Mouse (Mus musculus) heart, postnatal 14 days (tissue): Measurements from ENCODE around the gene Polr2g. TPM values are rescaled to one million over a fixed set of nuclear protein-coding genes. Genes with fewer than 3 reads are reported as not detected.
A peak's percentile ranks its signal among the peaks of the same experiment; 100 is the strongest.
"Not testable (repeated sequence)": the region's sequence is repeated elsewhere in the genome, so short reads cannot be mapped to it uniquely, and the experiment has no call there.

ENCODE experiments used
- DNase-seq, 2 experiments: peaks; one replicate each; pipeline ENCODE4 v3.0.0; 2021 to 2022
- intact Hi-C: fragments of 180-260 bp; cut with DNase I; formaldehyde crosslinking; loops from one replicate; pipeline ENCODE4 v1.15.1; 2025
- long read RNA-seq, 2 experiments: library from polyadenylated mRNA; stranded (forward); transcript quantifications; one replicate each; pipeline ENCODE4 v2.0.0; 2021
- total RNA-seq, 2 experiments: library from RNA; stranded (reverse); gene quantifications; 2 replicates each; pipeline ENCODE4 v1.2.3; 2021

The Polr2g gene
- total RNA-seq, result 10 to 100 TPM; 53.9 to 63.0 TPM
- long read RNA-seq, experiment 1, transcript Polr2g-201 (8 exons, 890 nt), result major isoform, 40 of 47 reads
- long read RNA-seq, experiment 1, partial matches to known transcripts, result 3 of 47 reads
- long read RNA-seq, experiment 1, other reads (novel, unspliced or antisense), result 0 of 47 reads
- long read RNA-seq, experiment 2, transcript Polr2g-201 (8 exons, 890 nt), result major isoform, 26 of 28 reads
- long read RNA-seq, experiment 2, partial matches to known transcripts, result 2 of 28 reads
- long read RNA-seq, experiment 2, other reads (novel, unspliced or antisense), result 0 of 28 reads

DNA sequence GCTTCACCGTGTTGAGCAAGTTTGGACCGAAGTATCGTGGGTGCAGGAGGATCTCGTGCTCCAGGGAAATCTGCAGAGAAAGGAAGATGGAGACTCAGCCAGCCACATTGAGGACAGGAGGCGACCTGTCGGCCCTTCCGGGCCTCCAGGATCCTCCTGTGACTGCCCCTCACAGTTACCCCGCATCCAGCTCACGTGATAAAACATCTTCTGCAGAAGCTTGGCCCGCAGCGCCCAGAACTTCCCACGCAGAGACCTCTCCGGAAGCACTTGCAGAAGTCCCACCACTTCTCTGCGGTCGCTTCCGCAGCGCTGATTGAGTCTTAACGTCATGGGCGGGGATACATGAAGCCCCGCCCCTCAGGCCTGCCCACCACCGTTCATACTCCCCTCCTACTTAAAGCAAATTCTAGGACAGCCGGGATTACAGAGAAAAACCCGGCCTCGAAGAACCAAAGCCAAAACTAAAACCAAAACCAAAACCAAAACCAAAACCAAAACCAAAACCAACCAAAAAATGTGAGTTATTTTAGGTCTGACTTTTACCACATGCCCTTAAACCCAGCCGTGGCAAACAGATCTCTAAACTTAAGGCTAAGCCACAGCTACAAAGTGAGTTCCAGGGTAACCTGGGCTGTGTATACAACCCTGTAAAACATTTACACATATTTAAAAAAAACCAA lies at the start of gene Polr2g:
Gene Polr2g (minus strand): TSS at position 314 of the 683 bp plus-strand sequence.
- DNase-seq, result peak; percentile 91 to 92
- intact Hi-C loops, result no loop called here

DNA sequence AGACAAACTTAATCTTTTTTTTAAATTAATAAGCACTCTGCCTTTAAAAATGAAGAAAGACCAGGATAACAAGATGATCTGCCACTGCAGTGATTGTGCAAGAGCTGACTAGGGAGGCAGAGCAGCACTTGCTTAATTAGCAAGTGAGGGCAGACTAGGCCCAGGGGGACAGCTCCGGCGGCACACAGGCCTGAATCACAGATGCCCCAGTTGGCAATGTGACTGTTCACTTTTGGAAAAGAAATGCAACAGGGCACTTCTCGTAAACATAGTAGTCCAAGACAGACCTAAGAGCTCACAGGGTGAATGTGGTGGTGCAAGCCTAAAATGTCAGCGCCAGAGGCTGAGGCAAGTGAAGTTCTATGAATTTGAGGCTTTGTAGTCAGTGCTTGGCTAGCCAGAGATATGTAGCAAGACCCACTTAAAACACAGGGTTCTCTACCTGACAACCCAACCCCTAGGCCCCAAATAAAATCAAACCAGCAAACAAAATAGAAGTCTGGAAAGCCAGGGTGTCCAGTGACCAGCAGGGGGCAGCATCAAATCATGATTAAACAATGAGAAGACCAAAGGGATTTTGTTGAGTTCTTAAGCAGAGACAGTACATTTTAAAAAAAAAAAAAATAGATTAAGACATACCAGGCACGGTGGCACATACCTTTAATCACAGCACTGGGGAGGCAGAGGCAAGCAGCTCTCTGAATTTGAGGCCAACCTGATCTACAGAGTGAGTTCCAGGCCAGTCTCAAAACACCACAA lies 46.2 kb upstream of the Polr2g start:
- intact Hi-C loops, result loop anchor here (5.0 kb wide), 2 partner anchors 43 to 123 kb away; partner anchors contain the start of genes 1810009A15Rik, Eef1g and Gm49416
- peak; percentile 79 to 88 for DNase-seq

DNA sequence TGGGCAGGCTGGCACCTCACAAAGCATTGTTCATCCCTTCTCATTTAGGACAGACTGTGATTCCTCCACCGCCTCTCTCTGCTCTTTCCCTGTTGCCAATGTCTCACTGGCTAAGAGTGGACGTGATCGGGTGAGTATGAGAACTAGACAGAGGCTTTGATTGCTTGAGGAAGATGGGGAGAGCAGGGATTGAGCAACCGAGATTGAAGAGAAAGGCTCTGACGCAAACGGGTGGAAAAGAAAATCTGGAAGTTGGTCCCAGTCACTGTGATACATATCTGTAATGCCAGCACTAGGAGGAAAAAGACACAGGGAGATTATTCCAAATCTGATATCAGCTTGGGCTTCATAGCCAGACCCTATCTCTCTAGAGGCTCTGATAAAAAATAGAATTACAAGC lies 44.6 kb upstream of the Polr2g start:
- DNase-seq, result no peak
- intact Hi-C loops, result loop anchor here (5.0 kb wide), 2 partner anchors 44 to 124 kb away; partner anchors contain the start of genes 1810009A15Rik, Eef1g and Gm49416

DNA sequence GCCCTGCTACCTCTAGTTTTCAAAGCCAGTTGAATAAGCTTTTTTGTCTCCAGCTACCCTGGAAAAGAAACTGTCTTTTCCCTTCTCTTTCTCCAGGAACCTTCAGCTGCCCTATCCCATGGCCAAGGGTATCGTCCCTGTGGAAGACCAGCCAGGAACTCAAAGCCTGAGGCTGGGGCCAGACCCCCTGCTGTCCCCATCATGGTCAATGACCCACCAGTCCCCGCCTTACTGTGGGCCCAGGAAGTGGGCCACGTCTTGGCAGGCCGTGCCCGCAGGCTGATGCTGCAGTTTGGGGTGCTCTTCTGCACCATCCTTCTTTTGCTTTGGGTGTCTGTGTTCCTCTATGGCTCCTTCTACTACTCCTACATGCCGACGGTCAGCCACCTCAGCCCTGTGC lies 42.6 kb upstream of the Polr2g start:
- intact Hi-C loops, result loop anchor here (5.0 kb wide), 2 partner anchors 46 to 126 kb away; partner anchors contain the start of genes 1810009A15Rik, Eef1g and Gm49416
- DNase-seq, result no peak

DNA sequence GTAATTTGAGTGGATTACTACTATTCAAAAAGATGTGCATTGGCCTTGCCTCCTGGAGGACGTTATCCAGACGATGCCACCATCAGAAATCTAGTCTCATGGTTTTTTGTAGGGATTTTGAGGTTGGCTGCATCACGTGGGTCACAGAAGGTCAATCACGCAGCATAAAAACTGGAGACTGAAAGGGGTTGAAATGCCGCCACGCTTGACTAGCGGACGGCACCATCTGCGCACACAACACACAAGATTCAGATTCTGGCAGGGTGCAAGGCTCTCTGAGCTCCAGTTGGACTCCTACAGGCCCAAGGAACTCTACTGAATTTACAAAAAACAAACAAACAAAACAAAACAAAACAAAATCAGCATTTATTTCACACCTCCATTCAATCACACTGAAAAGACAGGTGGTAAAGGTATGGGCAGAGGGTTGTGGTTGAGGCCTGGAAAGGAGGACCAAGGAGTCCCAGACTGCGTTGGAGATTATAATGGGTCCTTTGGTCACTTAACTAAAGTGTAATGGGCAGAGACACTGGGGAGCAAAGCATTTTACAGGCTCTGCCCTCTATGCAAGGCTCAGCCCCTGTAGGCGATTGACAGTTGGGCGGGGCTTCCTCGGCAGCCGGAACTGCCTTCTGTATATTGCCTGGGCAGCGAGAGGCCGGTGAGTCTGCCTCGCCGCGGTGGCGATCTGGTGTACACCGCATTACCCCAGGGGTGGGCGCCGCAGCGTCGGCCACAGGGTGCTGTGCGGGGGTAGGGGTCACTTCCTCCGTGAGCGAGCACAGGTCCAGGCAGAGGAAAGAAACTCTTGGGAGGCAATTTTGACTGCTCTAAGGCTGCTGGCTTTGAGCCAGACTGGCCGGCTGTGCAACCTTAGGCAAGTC lies 41.8 kb upstream of the Polr2g start:
- intact Hi-C loops, result loop anchor here (5.0 kb wide), 2 partner anchors 47 to 127 kb away; partner anchors contain the start of genes 1810009A15Rik, Eef1g and Gm49416
- peak; percentile 70 to 79 for DNase-seq

DNA sequence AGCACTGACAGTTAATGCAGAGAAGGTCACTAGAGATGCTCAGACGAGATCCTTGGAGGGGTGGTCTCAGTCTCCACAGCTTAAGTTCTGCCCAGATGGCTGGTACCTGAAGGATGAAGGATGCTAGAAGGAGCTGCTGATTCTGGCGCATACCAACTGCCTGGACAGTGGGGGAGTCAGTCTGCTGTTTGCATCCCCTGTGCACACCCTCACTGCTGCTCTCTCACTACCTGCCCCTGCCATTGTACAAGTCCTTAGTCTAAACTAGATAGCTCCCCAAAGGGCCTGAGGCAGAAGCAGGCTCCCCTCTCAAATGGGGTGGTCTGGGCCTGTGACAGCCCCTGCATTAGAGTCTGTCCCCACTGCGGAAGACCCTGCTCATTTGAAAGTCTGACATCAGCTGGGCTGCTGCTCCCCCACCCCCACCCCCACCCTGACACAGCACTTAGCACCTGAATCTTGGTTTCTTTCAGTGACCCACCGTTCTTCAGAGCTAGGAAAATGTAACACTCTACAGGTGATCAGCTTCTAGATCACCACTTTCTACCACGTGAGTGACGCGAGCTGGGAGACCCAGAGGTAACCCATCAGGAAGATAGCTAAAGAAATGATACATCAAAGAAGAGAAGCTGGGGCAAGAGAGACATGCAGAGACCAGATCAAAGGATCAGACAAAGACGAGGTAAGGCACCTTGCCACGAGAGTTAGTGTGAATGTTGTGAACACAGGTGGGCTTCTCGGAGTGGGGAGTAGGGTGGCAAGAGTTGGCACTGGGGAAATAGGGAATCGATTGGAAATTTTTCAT lies 40.9 kb upstream of the Polr2g start, which contains the start of gene Gng3:
Gene Gng3 (minus strand): TSS at position 92 of the 805 bp plus-strand sequence.
- intact Hi-C loops, result no loop called here
- DNase-seq, result no peak

DNA sequence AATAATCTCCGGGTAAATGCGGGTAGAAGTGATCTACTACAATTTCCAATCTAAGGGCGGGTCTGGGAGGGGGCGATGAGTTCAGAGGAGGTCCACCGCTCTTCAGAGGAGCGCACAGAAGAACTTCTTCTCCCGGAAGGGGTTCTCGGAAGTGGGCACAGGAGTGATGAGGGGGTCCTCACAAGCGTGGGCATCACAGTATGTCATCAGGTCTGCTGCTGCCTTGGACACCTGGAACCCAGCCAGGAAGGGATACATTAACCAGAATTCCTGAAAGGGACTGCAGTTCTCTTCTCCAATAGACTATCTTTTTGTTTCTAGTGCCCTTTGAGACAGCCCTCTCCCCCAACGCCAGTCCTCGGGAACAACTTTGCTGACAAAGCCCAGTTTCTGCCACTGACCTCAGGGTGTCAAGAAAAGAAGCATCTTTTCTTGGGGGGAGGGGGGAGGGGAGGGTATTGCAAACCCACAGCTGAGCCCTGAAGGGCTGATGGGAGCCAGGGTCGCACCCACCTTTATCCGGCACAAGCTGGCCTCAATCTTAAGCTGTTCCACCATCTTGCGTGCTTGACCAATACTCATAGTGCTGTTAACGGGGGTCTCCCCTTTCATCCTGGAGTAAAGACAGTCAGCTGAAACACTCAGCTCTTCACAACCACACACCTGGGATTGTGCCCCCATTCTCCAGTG lies 39.8 kb upstream of the Polr2g start:
- peak; percentile 24 to 45 for DNase-seq
- intact Hi-C loops, result no loop called here

DNA sequence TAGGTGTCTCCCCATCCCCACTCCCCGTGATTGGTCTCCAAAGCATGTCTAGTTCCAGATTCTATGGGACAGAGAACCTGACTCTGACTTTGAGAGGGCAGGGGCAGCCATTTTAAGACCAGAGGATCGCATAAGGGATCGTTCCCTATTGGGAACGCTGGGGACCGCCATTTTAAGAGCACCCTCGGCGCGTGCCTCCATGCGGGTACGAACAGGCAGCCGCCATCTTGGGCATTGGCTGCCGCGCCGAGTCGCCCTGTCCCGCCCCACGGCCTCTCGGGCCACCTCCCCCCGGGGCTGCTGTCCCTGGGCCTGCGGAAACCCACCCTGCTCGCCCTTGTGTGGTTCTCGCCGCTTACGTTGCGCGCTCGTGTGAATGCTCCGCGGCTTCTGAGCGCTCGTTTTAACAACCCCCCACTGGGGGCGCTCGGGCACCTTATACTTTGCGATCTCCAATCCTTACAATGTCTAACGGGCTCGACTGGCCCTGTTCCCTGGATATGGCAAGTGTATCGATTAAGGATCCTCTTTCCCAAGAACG lies 38.9 kb upstream of the Polr2g start, which contains the start of gene Bscl2:
Gene Bscl2 (plus strand): TSS at position 217 of the 541 bp plus-strand sequence.
- intact Hi-C loops, result no loop called here
- DNase-seq, result peak; percentile 78 to 84

DNA sequence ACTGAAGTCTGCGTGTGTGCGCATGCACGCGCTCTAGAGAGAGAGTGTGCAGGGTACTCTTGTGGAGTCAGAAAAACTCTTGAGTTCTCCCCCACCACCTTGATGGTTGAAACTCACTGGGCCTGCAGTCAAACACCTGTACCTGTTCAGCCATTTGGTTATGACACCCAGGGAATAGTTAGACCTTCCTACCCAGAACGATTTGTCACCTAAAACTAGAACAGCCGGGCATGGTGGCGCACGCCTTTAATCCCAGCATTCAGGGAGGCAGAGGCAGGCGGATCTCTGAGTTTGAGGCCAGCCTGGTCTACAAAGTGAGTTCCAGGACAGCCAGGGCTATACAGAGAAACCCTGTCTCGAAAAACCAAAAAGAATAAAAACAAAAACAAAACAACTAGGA lies 38.0 kb upstream of the Polr2g start:
- intact Hi-C loops, DNase-seq: not testable (repeated sequence)

DNA sequence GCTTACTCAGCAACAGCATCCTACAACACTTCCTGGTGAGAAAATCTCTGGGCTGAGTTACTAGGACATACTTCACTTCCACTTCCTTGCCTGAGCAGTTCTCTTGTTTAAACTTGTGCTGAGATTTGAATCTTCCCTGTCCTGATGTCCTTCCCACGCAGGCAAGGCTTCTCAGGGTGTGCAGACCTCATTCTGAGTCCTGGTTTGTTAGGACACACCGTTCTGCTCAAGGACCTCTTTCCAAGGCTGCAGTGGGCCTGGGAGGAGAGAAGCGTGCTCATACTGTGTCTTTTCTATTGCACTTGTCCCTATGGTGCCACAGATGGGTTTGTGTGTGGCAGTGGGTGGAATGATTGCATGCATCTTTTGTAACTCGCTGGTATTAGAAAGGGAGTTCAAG lies 34.6 kb upstream of the Polr2g start:
- no peak for DNase-seq
- intact Hi-C loops, result no loop called here

DNA sequence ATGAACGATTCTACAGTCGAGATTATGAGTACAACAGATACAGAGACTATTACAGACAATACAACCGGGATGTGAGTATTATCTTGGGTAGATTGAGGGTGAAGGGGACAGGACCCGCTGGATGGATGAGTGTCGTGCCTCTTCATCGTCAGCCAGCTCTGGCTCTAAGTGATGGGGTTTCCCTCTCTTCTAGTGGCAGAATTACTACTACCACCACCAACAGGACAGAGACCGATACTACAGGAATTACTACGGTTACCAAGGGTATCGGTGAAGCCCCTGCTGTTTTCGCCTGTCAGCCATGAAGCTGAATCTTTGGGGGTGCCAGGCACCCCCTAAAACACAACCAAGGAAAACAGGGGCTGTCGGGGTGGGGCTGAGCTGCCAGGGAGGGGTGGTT lies 32.9 kb upstream of the Polr2g start:
- DNase-seq, result no peak
- intact Hi-C loops, result no loop called here

DNA sequence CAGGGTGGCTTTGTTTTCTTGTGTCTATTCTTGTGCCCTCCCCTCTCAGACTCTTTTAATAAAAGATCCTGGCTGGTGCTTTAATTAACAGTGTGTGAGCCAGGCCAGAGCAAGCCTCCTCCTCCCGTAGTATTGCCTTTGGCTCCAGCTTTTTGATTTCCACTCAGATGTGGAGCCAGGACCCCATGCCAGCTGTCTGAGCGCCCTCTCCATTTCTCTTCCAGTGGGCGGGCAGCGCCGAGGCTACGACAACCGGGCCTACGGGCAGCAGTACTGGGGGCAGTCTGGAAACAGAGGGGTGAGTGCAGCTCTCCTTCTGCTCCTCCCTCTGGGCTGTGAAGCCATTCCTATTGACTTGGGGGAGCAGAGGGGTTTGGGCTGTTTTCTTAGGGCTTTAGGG lies 32.3 kb upstream of the Polr2g start:
- no peak for DNase-seq
- intact Hi-C loops, result no loop called here

DNA sequence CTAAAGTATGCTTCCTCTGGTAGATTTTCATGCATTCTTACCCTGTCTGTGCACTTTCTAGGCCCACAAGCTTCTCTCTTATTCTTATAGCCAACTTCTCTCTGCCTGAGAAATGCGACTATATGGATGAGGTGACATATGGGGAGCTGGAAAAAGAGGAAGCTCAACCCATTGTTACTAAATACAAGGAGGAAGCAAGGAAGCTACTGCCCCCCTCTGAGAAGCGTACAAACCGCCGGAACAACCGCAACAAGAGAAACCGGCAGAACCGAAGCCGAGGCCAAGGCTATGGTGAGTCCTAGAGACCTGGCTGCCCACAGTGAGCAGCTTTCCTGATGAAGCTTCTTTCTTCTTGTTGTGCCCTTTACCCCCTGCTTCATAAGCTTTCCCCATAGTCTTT lies 31.3 kb upstream of the Polr2g start, which contains the start of gene AC129217.1:
Gene AC129217.1 (plus strand): TSS at position 114 of the 400 bp plus-strand sequence.
- DNase-seq, result no peak
- intact Hi-C loops, result loop anchor here (5.0 kb wide), 1 partner anchor 83 kb away; no protein-coding TSS in a partner anchor

DNA sequence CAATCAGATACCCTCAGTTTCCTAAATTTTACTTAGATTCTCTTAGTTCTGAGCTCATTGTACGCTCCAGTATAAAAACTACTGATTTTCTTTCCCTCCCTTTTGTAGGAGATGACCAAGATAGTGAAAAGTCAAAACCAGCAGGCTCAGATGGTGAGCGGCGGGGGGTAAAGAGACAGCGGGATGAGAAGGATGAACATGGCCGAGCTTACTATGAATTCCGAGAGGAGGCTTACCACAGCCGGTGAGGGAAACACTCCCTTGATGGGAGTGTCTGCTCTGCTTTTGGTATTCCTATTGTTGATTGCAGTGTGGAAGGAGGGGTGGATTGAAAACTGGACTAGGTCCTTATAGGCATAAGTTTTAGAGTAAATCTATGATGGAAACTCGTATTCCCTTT lies 24.3 kb upstream of the Polr2g start:
- intact Hi-C loops, result no loop called here

DNA sequence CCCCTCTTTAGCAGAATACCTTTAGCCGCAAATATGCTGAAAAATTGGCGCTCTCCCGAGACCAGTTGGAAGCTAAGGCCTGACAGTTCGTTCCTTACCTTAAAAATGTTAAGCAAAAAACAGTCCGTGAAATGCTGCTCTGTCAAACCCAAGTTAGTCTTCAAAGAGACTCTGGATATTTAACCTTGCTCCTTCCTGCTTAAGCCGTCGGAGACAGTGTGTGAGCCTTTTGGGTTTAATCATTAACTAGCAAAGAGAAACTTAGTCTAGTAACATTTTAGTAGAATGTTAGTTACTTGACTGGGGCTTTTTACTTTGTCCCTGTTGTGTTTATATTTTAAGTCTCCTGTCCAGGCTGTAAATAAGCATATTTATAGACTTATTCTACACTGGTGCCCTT lies 22.8 kb upstream of the Polr2g start:
- no peak for DNase-seq
- intact Hi-C loops, result no loop called here

More for the DNA sequence above, 24.3 kb upstream of the Polr2g start:
- no peak for DNase-seq

DNA sequence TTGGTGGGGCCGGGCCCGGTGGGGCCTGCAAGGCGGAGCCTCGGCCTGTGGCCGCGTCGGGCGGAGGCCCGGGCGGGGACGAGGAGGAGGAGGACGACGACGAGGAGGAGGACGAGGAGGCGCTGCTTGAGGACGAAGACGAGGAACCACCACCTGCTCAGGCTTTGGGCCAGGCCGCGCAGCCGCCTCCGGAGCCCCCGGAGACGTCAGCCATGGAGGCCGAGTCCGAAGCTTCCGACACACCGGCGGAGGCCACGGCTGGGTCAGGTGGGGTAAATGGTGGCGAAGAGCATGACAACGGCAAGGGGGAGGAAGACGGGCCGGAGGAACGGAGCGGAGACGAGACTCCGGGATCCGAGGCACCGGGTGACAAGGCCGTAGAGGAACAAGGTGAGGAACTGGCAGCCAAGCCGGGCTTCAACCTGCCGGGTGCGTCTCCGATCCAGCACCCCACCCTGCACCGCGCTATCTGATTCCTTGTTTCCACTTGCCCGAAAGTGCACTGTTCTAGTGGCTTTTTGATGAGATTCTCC lies 22.1 kb upstream of the Polr2g start:
- intact Hi-C loops, result no loop called here
- DNase-seq, result no peak

DNA sequence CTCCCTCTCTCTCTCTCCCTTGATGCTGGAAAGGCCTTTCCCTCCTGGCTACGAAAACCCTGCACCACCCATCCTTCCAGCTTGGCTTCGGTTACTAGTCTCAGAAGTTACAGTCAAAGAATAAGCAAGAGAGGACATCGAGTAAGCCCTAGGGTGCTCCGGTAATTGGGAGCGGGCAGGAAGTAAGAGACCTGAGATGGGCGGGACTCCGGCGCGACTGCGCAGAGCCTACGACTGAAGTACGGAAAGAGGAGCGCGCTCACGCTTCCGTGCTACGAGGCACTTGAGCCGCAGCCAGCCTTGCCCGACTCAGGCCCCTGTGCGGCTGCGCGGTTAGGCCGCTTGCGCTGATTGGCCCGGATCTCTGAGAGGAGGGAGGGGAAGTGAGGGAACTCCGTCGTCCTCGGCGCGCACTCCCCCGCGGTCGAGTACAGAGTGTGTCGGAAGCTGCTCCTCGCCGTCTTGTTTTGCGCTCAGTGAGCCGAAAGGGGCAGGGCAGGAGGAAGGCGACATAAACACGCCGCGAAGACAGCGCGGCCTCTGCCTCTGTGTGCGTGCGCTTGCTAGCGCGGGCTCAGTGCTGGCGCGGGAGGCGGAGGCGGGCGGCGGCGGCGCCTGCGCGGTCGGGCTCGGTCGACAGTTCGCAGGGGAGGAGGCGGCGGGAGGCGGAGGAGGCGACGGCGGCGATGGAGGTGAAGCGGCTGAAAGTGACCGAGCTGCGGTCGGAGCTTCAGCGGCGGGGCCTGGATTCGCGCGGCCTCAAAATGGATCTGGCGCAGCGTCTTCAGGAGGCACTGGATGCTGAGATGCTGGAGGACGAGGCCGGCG lies 21.4 kb upstream of the Polr2g start, which contains the start of gene Hnrnpul2:
Gene Hnrnpul2 (plus strand): TSS at position 415 of the 828 bp plus-strand sequence.
- intact Hi-C loops, result loop anchor here (5.0 kb wide), 2 partner anchors 48 to 103 kb away; partner anchors contain the start of genes Tmem179b and Tmem223

More for the DNA sequence above, 21.4 kb upstream of the Polr2g start, which contains the start of gene Hnrnpul2:
- peak; percentile 98 to 99 for DNase-seq
